Mouse (Mus musculus): ENCODE measurements around the gene Phkb. TPM values are rescaled to one million over a fixed set of nuclear protein-coding genes. Genes with fewer than 3 reads are reported as not detected.

Gene Phkb
- polyA plus RNA-seq, 1 experiment: 7.4 TPM

- 97% methylated on average over 10 of the region's 10 CpGs for WGBS
Measured at GRCm38 (mm10) chr8:86090666-86091065, 249.9 kb downstream of the Phkb start.

More at GRCm38 (mm10) chr8:86090666-86091065, 249.9 kb downstream of the Phkb start:
- Histone ChIP-seq H3K4me3 (ENCODE audit: control insufficient read depth, insufficient read depth, low read length) (no peak overlapping the region), H3K27me3 (ENCODE audit: control insufficient read depth, insufficient read depth, low read length) (no peaks in the 10 kb centered on the region), H3K4me1 (replicated peaks; ENCODE audit: control insufficient read depth, insufficient read depth, low read length) (no peaks in the 10 kb centered on the region), H3K36me3 (ENCODE audit: control insufficient read depth, insufficient read depth, low read length) (no peaks in the 10 kb centered on the region), H3K27ac (ENCODE audit: control insufficient read depth, insufficient read depth, low read length) (no peak overlapping the region)
- TF ChIP-seq POLR2A (IDR thresholded peaks at IDR 0.05; ENCODE audit: control insufficient read depth, extremely low read depth, insufficient read depth, low read length, poor library complexity): no peak
- TF ChIP-seq CTCF (IDR thresholded peaks at IDR 0.05; ENCODE audit: borderline replicate concordance, control insufficient read depth, extremely low read depth, insufficient read depth, low read length, poor library complexity): no peak
- DNase-seq: no peak

Other genes starting within 250 kb of the Phkb start
- gene Neto2, start 140.0 kb upstream of the Phkb start, polyA plus RNA-seq (2012; rRNA removed): 3.1 and 3.6 TPM in 2 replicates
- 13.0 and 15.2 TPM in 2 replicates for gene Itfg1, start within 50 bp of the Phkb start, polyA plus RNA-seq (2012; rRNA removed)

Data from thymus, adult 2 months (tissue).